Mouse (Mus musculus): Measurements from ENCODE around the gene Ttc1.

DNA sequence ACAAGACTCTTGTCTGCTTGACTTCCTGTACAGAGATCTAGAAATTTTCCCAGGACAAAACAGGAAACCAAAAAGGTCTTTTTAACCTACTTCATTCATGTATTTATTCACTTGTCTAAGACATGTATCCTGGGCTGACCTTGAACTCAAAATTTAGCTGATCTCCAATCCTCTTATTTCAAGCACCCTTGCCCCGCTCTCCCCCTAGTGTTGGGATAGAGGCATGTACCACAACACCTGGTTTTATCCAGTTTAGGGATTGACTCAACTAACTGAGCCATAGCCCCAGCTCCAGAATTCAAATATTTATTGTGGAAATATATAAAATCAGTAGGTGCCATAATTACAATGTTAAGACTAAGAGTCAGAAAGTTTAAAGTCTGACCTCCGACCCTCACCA is 3.7 kb upstream of the Ttc1 start:
- TF ChIP-seq CTCF (IDR thresholded peaks at IDR 0.05; ENCODE audit: low read depth) = peak; percentile 50
- no peak for TF ChIP-seq EP300 (optimal IDR thresholded peaks at IDR 0.05)

Data from stomach, postnatal 0 days (tissue).